Mouse (Mus musculus): ENCODE results near the gene Epb41l3.

DNA sequence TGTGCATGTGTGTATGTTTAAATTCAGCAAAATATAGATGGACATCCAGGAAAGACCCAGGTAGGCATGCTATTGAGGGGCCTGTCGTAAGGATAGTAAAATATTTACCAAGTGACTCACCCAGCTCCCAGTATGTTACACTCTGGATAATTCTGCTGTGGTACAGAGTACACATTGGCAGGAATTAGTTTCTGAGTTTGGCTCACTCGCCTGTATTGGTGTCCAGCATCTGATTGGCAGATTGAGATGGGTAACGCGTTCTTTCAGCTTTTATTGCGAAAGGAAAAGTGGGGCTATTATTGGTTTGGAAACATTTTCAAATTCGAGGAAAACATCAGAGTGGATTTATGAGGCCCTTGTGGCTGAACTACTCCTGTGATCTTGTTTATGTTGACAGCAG, 145.9 kb downstream of the Epb41l3 start:
- TF ChIP-seq POLR2A (IDR thresholded peaks at IDR 0.05; ENCODE audit: borderline replicate concordance, insufficient read depth, low read length) (no peak), CTCF (IDR thresholded peaks at IDR 0.05; ENCODE audit: borderline replicate concordance, insufficient read depth, low read depth, low read length) (no peak)
